Mouse (Mus musculus): ENCODE results near the gene Eif2ak4.

DNA sequence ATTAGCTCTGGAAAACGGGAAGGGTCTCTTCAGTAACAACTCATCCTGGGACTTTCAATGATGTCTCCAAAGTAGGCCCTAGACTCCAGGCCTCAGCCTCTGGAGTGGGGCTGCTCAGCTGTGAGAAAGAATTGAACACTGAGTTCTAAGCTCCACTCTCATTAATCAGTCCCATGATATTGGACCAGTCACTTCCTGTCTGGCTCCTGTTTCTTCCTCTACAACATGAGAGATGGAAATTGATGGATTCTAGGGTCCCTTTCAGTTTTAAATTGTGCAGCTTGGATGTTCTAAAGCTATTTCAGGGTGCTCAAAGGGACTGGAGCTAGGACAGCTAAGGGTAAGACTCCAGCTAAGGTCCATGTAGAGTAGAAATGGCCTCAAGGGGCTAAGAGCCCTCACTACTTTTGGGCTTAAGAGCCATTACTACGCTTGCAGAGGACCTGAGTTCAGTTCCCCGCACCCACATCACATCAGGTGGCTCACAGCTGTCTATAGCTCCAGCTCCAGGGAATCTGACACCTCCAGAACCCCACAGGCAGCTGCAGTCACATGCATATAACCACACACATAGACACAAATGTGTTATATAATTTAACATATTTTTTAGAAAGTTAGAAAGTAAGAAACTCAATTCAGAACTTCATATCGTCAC is 103.5 kb downstream of the Eif2ak4 start:
- no peak for TF ChIP-seq CTCF (IDR thresholded peaks at IDR 0.05; ENCODE audit: low read depth)
- TF ChIP-seq EP300 (IDR thresholded peaks at IDR 0.05; ENCODE audit: low read depth), result no peak

Measured in liver, postnatal 0 days (tissue).